16 mouse cellular contexts compared by ENCODE assay signal in genomic region chr19:46639496-46639895, GRCm38 (mm10). TPM values are rescaled to one million over a fixed set of nuclear protein-coding genes. Genes with fewer than 3 reads are reported as not detected.
DNase-seq lines count a peak whose midpoint lies in the region; ATAC-seq and TF ChIP-seq lines count a peak whose summit lies in the region.
"Had no signal": no experiment of that assay in that cellular context is flagged by ENCODE, and none has a peak within 500 bp of the region (broad histone marks: within the 10 kb centered on the region; RNA-seq: fewer than 3 reads in every experiment).

No protein-coding gene starts in this region.

- peaks cover 47% of the 10 kb centered on the region for H3K4me1 ChIP-seq in kidney, adult 2 months (ENCODE audit: control insufficient read depth, insufficient read depth, low read length)
- peaks cover 34% of the 10 kb centered on the region for H3K4me1 ChIP-seq in kidney, embryonic 14.5 days (ENCODE audit: control insufficient read depth, insufficient read depth, low read length)
- H3K4me1 ChIP-seq in stomach, postnatal 0 days (replicated peaks; ENCODE audit: control insufficient read depth, insufficient read depth), result peaks cover 28% of the 10 kb centered on the region
- peaks cover 39% of the 10 kb centered on the region for H3K4me1 ChIP-seq in forebrain, embryonic 12.5 days

- no peak for ATAC-seq in kidney, embryonic 14.5 days (ENCODE audit: low FRiP score, low TSS enrichment)
- no peak for ATAC-seq in stomach, postnatal 0 days (ENCODE audit: low FRiP score, low TSS enrichment)
- no peak for ATAC-seq in forebrain, embryonic 12.5 days (ENCODE audit: low FRiP score)

- H3K27me3 ChIP-seq in kidney, adult 2 months (replicated peaks; ENCODE audit: control insufficient read depth, insufficient read depth, low read length), result no peaks in the 10 kb centered on the region
- no peaks in the 10 kb centered on the region for H3K27me3 ChIP-seq in kidney, embryonic 14.5 days (ENCODE audit: control insufficient read depth, insufficient read depth, low read length)
- H3K27me3 ChIP-seq in stomach, postnatal 0 days (ENCODE audit: control insufficient read depth, insufficient read depth, low read length), result no peaks in the 10 kb centered on the region
- no peaks in the 10 kb centered on the region for H3K27me3 ChIP-seq in forebrain, embryonic 12.5 days
- H3K27me3 ChIP-seq: stomach, embryonic 15.5 days had no signal

- no peak for TF ChIP-seq CTCF in kidney, adult 2 months (conservative IDR thresholded peaks at IDR 0.05; ENCODE audit: insufficient read depth, insufficient read length, low read depth, low read length)
- no peak for TF ChIP-seq CTCF in stomach, postnatal 0 days (IDR thresholded peaks at IDR 0.05; ENCODE audit: low read depth)

- TF ChIP-seq EP300 in stomach, postnatal 0 days (optimal IDR thresholded peaks at IDR 0.05), result no peak

- peak; percentile 48 for DNase-seq in adrenal gland, adult 2 months
- no peak for DNase-seq in adrenal gland, postnatal 25 days
- peak; percentile 57 for DNase-seq in kidney, adult 2 months
- peak; percentile 25 for DNase-seq in thymus, postnatal 25 days
- DNase-seq in thymus, postnatal 4 days, result no peak
- no peak for DNase-seq in stomach, postnatal 0 days (ENCODE audit: low spot score)
- DNase-seq: cerebellum, postnatal 36 days; right cerebral cortex, postnatal 25 days had no signal

- H3K9me3 ChIP-seq in kidney, embryonic 14.5 days (ENCODE audit: control insufficient read depth, low read length), result no peaks in the 10 kb centered on the region
- H3K9me3 ChIP-seq in stomach, postnatal 0 days (ENCODE audit: control insufficient read depth, low read length), result no peaks in the 10 kb centered on the region
- H3K9me3 ChIP-seq in forebrain, embryonic 12.5 days, result no peaks in the 10 kb centered on the region
- H3K9me3 ChIP-seq: stomach, embryonic 15.5 days had no signal

- 65% methylated on average over 14 of the region's 14 CpGs for WGBS in kidney, adult 2 months
- WGBS in kidney, embryonic 14.5 days, result 84% methylated on average over 14 of the region's 14 CpGs
- WGBS in stomach, postnatal 0 days, result 77% methylated on average over 14 of the region's 14 CpGs
- 95% methylated on average over 14 of the region's 14 CpGs for WGBS in forebrain, embryonic 12.5 days

- no peaks in the 10 kb centered on the region; the same call in 1 of the 2 replicates for H3K36me3 ChIP-seq in kidney, adult 2 months (ENCODE audit: control insufficient read depth, insufficient read depth, low read length)
- H3K36me3 ChIP-seq in kidney, embryonic 14.5 days (ENCODE audit: control insufficient read depth, insufficient read depth, low read length), result peaks cover 8% of the 10 kb centered on the region; the same call in 1 of the 2 replicates
- no peaks in the 10 kb centered on the region; the same call in 1 of the 2 replicates for H3K36me3 ChIP-seq in stomach, postnatal 0 days (ENCODE audit: control insufficient read depth, insufficient read depth, low read length)
- peaks cover 6% of the 10 kb centered on the region for H3K36me3 ChIP-seq in forebrain, embryonic 12.5 days (replicated peaks)
- H3K36me3 ChIP-seq: stomach, embryonic 15.5 days had no signal

- H3K27ac ChIP-seq in kidney, adult 2 months (ENCODE audit: insufficient read depth, low read depth, low read length), result peak overlapping the region; percentile 34
- no peak overlapping the region for H3K27ac ChIP-seq in kidney, embryonic 14.5 days (ENCODE audit: low read depth, low read length)
- peak overlapping the region; percentile 36; the same call in 1 of the 2 replicates for H3K27ac ChIP-seq in stomach, postnatal 0 days (replicated peaks)
- no peak overlapping the region for H3K27ac ChIP-seq in forebrain, embryonic 12.5 days
- H3K27ac ChIP-seq: hindbrain, embryonic 14.5 days had no signal

- no peak overlapping the region for H3K4me2 ChIP-seq in kidney, embryonic 14.5 days (replicated peaks; ENCODE audit: low read depth, low read length)
- no peak overlapping the region for H3K4me2 ChIP-seq in stomach, postnatal 0 days (replicated peaks; ENCODE audit: low read depth)
- H3K4me2 ChIP-seq in forebrain, embryonic 12.5 days, result no peak overlapping the region
- H3K4me2 ChIP-seq: hindbrain, embryonic 14.5 days; stomach, embryonic 15.5 days had no signal

- TF ChIP-seq POLR2A in kidney, adult 2 months (IDR thresholded peaks at IDR 0.05; ENCODE audit: low read depth, low read length), result no peak

- no peak overlapping the region for H3K9ac ChIP-seq in kidney, embryonic 14.5 days (ENCODE audit: low read depth, low read length)
- H3K9ac ChIP-seq in stomach, postnatal 0 days (ENCODE audit: low read length), result no peak overlapping the region
- no peak overlapping the region for H3K9ac ChIP-seq in forebrain, embryonic 12.5 days
- H3K9ac ChIP-seq: hindbrain, embryonic 14.5 days; stomach, embryonic 15.5 days had no signal

- no peak overlapping the region for H3K4me3 ChIP-seq in kidney, adult 2 months (ENCODE audit: insufficient read depth, low read depth, low read length)
- H3K4me3 ChIP-seq in kidney, embryonic 14.5 days (ENCODE audit: low read length), result no peak overlapping the region
- H3K4me3 ChIP-seq in stomach, postnatal 0 days (ENCODE audit: low read depth, low read length), result no peak overlapping the region
- H3K4me3 ChIP-seq in forebrain, embryonic 12.5 days (replicated peaks), result no peak overlapping the region
- H3K4me3 ChIP-seq: erythroblast, embryonic 14.5 days; stomach, embryonic 15.5 days had no signal

RNA-seq across cellular contexts. Expression of gene Cyp17a1, which starts 33.5 kb away (rescaled TPM):
- 1 to 10 TPM; 1.7 to 3.0 TPM for total RNA-seq in adrenal gland, adult 2 months (2021)
- 0.18 and 0.19 TPM in 2 replicates for polyA plus RNA-seq in adrenal gland, adult 2 months (2012; rRNA removed)
- total RNA-seq in adrenal gland, postnatal 25 days (2021), result 1.2 and 1.9 TPM in 2 replicates
- 0.27 and 0.29 TPM in 2 replicates for polyA plus RNA-seq in kidney, adult 2 months (2012; rRNA removed)
- not detected in 2 replicates for polyA plus RNA-seq in kidney, embryonic 14.5 days (2014; fragmentation: Nextera tagmentation; extraction: Ambion mirVana)
- 0.12 TPM in 1 of 2 replicates, not detected in the other for polyA plus RNA-seq in stomach, postnatal 0 days (2015; fragmentation: Nextera tagmentation; extraction: Ambion mirVana)
- polyA plus RNA-seq in forebrain, embryonic 12.5 days (2016; fragmentation: Nextera tagmentation; extraction: Ambion mirVana), result not detected in 2 replicates
- total RNA-seq: layer of hippocampus, adult 8-10 months; midbrain, postnatal 0 days had no signal
- polyA plus RNA-seq: brain, embryonic 14.5 days; erythroblast, embryonic 14.5 days; hindbrain, embryonic 14.5 days; midbrain, postnatal 0 days; stomach, embryonic 15.5 days had no signal

RNA-seq across cellular contexts. Expression of gene Wbp1l, which starts 40.6 kb away (rescaled TPM):
- 100 to 1,000 TPM; 136 to 156 TPM for total RNA-seq in adrenal gland, adult 2 months (2021)
- 128 and 159 TPM in 2 replicates for polyA plus RNA-seq in adrenal gland, adult 2 months (2012; rRNA removed)
- 154 and 189 TPM in 2 replicates for total RNA-seq in adrenal gland, postnatal 25 days (2021)
- 60.1 and 60.3 TPM in 2 replicates for polyA plus RNA-seq in kidney, adult 2 months (2012; rRNA removed)
- polyA plus RNA-seq in kidney, embryonic 14.5 days (2014; fragmentation: Nextera tagmentation; extraction: Ambion mirVana), result 26.2 and 46.1 TPM in 2 replicates
- 31.2 and 32.9 TPM in 2 replicates for polyA plus RNA-seq in stomach, postnatal 0 days (2015; fragmentation: Nextera tagmentation; extraction: Ambion mirVana)
- polyA plus RNA-seq in forebrain, embryonic 12.5 days (2016; fragmentation: Nextera tagmentation; extraction: Ambion mirVana), result 43.2 and 44.5 TPM in 2 replicates

RNA-seq across cellular contexts. Expression of gene Borcs7, which starts 50.2 kb away (rescaled TPM):
- total RNA-seq in adrenal gland, adult 2 months (2021), result 10 to 100 TPM; 13.5 to 14.5 TPM
- 2.3 and 2.9 TPM in 2 replicates for polyA plus RNA-seq in adrenal gland, adult 2 months (2012; rRNA removed)
- 14.4 and 18.0 TPM in 2 replicates for total RNA-seq in adrenal gland, postnatal 25 days (2021)
- 4.8 and 6.0 TPM in 2 replicates for polyA plus RNA-seq in kidney, adult 2 months (2012; rRNA removed)
- 19.9 and 20.1 TPM in 2 replicates for polyA plus RNA-seq in kidney, embryonic 14.5 days (2014; fragmentation: Nextera tagmentation; extraction: Ambion mirVana)
- polyA plus RNA-seq in stomach, postnatal 0 days (2015; fragmentation: Nextera tagmentation; extraction: Ambion mirVana), result 15.6 and 17.0 TPM in 2 replicates
- polyA plus RNA-seq in forebrain, embryonic 12.5 days (2016; fragmentation: Nextera tagmentation; extraction: Ambion mirVana), result 14.6 and 14.8 TPM in 2 replicates

Comparison
In these comparisons a context has a peak if more than half of its experiments do, and no peak if none do; other contexts are left out.
1. DNase-seq: peak in adrenal gland, adult 2 months (single experiment), kidney, adult 2 months (single experiment) and thymus, postnatal 25 days (single experiment); none in adrenal gland, postnatal 25 days (single experiment), thymus, postnatal 4 days (single experiment) and stomach, postnatal 0 days (single experiment).
2. H3K27ac ChIP-seq: peak in kidney, adult 2 months (single experiment) and stomach, postnatal 0 days (single experiment); none in kidney, embryonic 14.5 days (single experiment) and forebrain, embryonic 12.5 days (single experiment).